Mouse (Mus musculus): ENCODE results near the gene Rhbdf1.

- TF ChIP-seq MAX (IDR thresholded peaks at IDR 0.05) (no peak), CTCF (IDR thresholded peaks at IDR 0.05; ENCODE audit: control insufficient read depth, insufficient read depth, insufficient read length) (no peak), MYOD1 (IDR thresholded peaks at IDR 0.05; ENCODE audit: control insufficient read depth, insufficient read length, low read depth) (no peak), CEBPB (IDR thresholded peaks at IDR 0.05; ENCODE audit: low read depth) (no peak), USF1 (IDR thresholded peaks at IDR 0.05; ENCODE audit: low read depth) (no peak), FOSL1 (IDR thresholded peaks at IDR 0.05; ENCODE audit: insufficient read depth, low read length, poor library complexity, severe bottlenecking) (no peak), MYOG (IDR thresholded peaks at IDR 0.05; ENCODE audit: control insufficient read depth, extremely low read depth, insufficient read length) (no peak)
Observed at GRCm38 (mm10) chr11:32184469-32184868, 37.6 kb downstream of the Rhbdf1 start.
